Mouse (Mus musculus) skeletal muscle tissue, adult 2 months (tissue): ENCODE data around the gene Hnrnpr.

Experiments
- DNase-seq: peaks from one replicate; pipeline ENCODE4 v3.0.0-alpha.2; 2012; ENCODE audit warnings: low read depth, low spot score

Hnrnpr gene

DNA sequence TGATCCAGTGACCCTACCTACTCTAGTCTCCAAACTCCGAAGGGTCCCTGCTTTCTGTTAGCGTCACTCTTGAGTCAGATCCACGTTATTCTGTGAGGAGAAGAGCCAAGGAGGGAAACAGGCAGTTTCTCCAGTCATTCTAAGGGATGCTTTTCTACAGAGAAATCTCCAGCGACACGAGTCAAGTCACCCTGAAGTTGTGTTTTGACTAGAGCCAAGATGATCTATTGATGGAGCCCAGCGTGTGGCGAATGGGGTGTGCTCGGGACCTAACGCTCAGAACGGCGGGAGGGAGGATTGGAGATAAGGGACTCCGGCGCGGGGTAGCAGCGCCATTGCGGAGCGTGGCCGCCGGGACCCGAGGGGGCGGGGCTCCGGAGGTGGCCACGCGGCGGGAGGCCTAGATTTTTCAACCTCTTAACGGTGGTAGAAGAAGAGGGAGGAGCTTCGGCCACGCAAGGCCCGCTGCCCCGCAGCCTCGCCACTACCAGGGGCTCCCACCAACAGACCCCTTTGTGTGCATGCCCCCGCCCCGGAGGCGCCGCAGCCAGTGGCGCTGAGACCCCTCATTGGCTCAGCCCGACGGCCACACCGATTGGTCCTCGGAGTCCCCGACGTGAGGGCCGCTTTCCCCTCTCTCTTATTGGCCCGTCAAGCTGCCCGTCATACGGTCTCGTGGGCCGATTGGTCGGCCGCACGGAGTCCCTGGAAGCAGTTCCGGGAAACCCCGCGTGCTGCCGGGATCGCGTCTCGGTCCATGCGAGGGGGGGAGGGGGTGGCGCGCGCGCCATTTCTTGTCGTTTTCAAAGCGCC is at the start of gene Hnrnpr:
Hnrnpr (plus strand) TSS at position 714 of the 813 bp plus-strand sequence.
- DNase-seq: peak; percentile 98

DNA sequence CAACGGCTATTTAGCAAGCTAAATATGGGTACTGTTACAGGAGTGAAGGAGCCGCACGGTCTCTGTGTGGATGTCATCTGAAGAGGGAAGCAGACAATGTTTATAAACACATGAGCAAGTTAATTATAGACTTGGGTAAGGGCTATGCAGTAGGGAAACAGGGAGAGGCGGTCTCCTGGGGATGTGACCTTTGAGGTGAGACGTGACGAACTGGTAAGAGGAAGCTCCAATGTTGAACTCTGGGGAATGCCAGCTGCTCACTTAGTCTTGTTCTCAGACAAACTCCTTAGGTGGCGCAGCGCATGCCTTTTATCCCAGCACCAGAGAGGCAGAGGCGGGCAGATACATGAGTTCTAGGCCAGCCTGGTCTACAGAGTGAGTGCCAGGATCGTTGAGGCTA is 48.8 kb upstream of the Hnrnpr start:
- peak; percentile 78 for DNase-seq

DNA sequence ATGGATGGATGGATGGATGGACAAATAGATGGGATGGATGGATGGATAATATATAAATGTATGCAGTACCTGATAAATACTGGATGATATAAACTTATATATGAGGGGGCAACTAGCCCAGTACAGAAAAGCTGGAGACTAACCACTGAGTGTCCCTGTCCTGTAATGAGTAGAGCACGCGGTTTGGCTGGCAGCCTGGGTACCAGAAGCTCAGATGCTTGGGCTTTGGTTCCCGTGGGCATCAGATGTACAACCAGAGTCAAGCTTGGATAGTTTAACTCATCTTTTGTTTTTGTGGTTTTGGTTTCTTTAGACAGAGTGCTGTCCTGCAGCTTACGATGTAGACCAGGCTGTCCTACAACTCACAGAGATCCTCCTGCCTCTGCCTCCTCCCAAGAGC is 47.2 kb upstream of the Hnrnpr start:
- DNase-seq: no peak

DNA sequence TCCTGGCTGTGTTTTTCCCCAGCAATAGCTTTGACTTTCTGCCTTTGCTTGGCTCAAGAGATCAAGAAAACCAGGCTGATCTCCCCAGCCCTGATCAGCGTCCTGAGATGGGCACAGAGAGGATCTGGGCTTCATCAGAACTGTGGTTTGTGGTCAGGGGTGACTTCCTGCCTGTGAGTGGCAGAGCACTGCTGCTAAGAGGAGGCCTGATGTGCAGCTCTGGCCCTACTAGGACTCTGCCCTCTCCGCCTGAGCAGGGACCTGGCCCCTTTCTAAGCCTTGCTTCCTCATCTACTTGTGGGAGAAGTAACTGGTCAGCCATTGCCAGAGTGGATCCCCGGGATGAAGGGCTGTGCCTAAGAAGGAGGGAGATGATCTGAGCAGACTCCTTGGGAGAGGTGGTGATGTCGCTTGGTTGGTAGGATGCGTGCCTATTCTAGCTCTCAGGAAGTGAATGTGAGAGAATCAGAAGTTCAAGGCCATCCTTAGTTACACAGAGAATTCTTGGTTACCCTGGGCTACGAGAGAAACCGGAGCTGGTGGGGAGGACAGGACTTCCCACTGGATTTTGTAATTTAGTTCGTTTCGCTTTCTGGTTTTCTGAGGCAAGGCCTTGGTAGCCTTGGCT is 43.9 kb upstream of the Hnrnpr start:
- no peak for DNase-seq

DNA sequence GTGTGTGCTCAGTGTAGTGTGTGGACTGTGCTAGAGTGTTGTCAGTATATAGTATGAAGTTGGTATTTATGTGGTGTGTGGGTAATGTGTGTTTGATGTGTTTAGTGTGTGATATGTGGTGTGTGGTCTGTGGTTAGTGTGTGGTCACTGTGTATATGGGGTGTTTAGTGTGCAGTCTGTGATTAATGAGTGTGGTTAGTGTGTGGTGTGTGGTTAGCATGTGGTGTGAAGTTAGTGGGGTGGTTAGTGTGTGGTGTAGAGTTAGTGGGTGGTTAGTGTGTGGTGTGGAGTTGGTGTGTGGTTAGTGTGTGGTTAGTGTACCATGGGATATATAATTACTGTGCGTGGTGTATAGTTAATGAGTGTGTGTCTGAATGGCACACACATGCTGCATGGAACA is 41.8 kb upstream of the Hnrnpr start:
- no peak for DNase-seq

DNA sequence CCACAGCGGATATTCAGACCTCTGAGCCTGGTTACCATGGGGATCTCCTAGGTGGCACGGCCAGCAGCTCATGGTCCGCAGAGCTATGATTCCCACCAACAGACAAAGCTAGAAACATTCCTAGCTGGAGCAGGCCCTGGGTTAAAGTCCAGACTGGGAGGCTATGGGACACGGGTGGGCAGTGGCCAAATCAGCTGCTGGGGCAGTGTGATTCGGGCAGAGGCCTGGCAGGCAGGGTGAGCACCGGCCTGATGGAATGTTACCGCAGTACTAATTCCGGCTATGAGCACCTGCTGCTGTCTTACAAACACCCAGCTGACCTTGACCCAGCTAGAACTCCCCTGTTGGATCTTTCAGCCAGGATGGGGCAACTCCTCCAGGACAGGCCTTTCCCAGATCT is 40.1 kb upstream of the Hnrnpr start:
- no peak for DNase-seq

DNA sequence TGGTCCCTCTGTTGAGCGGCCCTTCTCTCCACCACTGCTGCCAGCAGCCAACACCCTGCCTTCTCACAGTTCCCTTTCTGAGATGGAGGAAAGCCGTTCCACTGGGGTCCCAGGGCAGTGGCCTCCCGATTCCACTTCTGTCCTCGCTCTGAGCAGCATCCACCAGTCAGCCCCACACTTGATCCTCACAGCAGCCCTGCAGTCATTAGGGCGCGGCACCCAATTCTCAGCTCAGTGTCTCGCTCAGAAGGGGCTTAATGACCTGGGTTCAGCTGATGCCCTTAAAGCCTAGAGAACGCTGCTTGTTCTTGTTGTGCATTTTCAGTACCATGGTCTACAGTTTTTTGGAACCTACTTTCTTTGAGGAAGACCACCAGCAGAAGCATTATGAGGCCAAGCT is 29.6 kb upstream of the Hnrnpr start:
- no peak for DNase-seq

DNA sequence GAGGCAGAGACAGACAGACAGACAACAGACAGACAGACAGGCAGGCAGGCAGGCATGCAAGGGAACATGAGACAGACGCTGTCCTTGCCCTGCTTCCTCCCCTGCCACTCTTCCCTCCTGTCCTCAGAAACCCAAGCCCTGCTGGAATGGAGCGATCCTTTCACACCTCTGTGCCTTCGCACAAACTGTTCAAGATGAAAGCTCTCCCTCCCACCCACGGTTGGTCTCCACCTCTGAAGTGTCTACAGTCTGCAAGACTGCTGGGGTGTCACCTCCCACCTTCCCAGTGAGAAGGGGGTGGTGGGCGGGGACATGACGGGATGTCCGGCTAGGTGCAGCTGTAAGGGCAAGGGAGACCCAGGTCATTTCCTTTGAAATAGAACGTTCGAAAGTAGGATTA is 29.1 kb upstream of the Hnrnpr start:
- peak; percentile 68 for DNase-seq

DNA sequence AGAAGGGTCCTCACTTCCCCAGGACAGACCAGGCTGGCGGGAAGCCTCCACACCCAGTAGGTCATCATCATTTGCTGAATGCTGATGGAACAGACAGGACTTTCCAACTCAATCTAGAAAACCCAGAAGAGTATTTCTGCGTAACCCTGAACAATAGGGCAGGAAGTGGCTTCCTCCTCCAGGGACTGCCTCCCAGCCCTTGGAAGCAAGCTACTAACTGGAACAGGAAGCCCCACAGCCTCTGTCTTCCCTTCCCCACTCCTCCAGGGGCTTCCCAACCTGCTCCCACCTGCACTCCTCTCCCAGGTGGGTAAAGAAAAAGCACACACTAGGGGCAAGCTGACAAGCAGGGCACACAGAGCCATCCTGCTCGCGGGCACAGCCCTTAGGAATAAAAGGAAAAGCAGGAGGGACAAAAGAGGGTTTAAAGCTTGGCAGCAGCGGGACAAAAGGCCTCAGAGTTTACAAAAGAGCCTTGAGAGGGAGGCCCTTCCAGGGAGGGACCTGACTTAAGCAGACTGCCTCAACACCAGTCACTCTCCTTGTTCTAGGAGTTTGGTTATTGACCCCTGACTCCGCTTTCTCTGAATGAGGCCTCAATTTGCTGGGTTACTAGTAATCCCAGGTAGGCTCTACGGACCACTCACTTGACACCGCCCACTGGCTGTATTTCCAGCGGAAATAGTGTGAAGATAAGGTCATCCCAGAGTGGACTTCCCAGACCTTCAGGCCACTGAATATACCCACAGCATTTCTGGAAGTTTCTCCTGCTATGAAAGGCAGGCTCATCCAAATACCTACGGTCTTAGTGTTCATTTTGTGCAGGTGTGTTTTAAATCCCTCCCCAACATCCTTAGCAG is 27.9 kb upstream of the Hnrnpr start:
- DNase-seq: no peak

DNA sequence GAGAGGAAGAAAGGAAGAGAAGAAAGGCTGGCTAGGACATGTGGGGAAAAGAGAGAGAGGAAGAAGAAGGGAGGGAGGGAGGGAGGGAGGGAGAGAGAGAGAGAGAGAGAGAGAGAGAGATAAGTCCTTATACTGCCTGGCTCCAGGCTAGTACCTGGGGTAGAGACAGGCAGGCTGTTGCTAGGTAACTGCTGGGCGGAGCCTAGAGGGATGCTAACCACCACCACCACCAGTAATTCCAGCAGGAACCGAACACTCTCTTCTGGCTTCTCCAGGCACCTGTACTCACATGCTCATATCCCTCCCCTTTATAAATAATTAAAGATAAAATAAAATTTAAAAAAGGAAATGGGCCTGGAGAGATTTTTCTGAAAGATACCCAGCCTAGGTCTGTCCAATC is 27.0 kb upstream of the Hnrnpr start:
- no peak for DNase-seq

DNA sequence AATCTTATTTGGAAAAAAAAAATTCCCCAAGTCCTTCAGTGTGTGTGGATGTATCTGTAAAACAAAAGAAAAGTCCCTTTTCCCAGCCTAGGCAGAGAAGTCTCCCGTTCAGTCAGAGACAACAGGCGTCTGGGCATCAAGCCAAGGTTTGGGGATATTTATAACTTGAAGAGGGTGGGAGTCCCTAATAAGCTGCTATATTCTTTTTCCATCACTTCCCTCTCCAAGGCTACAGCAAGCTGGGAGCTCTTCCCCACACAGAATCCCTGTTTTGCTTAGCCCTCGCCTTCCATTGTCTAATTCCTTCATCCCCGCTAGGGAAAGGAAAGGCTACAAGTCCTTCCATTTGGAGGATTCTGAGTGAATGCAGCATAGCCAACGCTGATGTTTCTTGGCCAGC is 26.3 kb upstream of the Hnrnpr start, which contains the start of gene Zfp46:
Zfp46 (plus strand) TSS at position 229 of the 400 bp plus-strand sequence.
- DNase-seq: peak; percentile 88

DNA sequence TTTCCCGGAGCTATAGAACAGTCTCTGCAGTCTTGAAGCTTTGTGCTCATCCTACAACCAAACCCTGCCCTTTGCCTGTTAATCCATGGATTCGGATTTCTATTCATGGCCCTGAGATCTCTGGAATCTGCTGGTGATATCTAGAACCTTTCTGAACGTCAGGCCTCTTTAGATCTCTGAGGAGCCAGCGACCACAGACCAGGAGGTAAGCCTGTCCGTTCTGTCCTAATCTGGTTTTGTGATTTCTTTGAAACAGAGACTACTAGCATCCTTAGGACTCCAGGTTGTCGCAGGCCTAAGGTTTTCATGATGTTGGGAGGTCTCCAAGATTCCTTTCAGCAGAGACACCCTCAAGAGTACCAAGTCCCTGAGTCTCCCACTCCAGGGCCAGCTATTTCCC is 25.9 kb upstream of the Hnrnpr start:
- DNase-seq: no peak

DNA sequence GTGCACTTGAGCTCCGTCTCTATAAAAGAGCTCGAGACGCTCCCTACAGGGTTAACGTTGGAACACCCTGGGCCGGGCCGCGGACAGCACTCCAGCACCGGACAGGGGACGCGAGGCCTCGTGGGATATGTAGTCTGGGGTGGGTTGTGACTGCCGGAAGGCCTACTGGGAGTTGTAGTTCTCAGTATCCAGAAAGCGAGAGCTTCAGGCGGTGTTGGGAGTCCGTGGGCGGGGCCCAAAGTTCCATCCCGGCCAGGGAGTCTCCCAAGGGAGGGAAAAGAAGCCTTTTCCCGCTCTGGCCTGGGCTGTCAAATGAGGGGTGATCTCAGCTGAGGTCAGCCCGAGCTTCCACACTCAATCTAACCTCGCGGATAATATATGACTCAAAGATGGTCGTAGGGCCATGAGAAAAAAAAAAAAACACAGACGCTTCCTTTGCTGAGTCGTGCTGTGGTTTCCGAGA is 25.4 kb upstream of the Hnrnpr start:
- peak; percentile 96 for DNase-seq

DNA sequence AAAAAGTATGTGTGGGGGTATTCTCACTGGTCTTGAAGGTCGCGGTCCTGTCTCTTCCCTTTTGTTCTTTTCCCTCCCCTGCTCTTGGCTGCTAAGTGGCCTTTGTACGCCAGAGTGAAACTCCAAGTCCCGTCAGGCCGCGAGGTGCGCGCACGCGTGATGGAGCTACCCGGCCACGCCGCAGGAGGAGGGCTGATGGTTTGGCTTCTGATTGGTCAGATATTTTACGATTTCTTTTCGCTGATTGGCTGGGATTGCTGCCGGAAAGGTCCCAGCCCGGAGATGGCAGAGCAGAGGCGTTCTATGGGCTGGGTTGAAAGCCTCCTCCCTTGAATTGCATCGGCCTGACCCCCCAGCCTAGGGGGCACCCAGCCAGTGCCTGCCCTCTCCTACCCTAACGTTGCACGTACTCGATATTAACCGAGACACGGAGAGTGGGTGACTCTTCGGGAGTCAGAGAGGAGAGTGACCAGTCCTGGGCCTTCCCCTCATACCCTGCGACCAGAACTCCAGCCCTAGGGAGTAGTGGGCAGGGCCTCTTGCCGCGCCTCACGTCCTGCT is 24.9 kb upstream of the Hnrnpr start:
- DNase-seq: peak; percentile 96

DNA sequence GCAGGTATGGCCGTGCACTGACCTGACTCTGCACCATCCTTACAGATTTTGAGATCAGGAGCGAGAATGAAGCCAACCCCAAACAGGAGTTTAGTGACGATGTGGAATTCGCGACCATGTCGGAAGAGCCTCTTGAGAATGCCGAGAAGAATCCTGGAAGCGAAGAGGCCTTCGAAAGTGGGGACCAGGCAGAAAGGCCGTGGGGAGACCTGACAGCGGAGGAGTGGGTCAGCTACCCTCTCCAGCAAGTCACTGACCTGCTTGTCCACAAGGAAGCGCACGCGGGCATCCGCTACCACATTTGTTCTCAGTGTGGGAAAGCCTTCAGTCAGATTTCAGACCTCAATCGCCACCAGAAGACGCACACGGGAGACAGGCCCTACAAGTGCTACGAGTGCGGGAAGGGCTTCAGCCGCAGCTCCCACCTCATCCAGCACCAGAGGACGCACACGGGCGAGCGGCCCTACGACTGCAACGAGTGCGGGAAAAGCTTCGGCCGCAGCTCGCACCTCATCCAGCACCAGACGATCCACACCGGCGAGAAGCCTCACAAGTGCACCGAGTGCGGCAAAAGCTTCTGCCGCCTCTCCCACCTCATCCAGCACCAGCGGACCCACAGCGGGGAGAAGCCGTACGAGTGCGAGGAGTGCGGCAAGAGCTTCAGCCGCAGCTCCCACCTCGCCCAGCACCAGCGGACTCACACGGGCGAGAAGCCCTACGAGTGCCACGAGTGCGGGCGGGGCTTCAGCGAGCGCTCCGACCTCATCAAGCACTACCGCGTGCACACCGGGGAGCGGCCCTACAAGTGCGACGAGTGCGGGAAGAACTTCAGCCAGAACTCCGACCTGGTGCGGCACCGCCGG is 20.6 kb upstream of the Hnrnpr start:
- no peak for DNase-seq

DNA sequence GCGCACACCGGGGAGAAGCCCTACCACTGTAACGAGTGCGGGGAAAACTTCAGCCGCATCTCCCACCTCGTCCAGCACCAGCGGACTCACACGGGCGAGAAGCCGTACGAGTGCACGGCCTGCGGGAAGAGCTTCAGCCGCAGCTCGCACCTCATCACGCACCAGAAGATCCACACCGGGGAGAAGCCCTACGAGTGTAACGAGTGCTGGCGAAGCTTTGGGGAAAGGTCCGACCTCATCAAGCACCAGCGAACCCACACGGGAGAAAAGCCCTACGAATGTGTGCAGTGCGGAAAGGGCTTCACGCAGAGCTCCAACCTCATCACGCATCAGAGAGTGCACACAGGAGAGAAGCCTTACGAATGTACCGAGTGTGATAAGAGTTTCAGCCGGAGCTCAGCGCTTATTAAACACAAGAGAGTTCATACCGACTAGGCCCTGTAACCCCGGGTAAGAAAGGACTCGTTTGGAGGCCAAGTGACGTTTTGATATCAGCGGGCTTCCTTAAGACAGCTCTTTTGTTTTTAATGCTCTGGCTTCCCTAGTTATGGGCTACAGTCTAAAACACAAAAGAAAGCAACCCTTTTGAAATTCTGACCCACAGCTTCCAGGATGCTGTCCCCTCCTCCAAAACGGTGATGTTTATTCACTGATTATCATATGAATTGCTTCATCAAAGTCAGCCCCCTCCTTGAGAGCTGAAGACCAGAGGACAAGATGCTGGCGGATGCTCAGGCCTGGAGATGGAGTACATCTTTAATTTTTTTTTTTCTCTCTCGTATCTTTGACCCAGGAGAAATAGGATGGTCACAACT is 19.8 kb upstream of the Hnrnpr start:
- no peak for DNase-seq

DNA sequence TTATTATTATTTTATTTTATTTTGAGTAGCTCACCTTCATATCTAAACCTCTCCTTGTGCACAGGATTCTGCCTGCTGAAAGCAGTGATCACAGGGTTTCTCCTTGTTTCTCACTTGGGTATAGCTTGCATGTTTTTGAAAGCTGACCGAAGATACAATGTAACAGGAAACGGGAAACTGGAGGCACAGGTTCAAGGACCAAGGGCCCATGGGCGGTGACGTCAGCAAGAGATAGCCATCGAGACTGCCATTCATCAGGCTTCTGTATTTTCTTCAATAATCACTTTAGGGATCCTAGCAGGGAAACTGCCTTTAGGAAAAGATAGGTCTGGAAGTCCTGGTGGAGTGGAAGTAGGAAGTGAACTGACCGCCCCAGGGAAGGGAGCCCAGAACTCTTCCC is 19.1 kb upstream of the Hnrnpr start:
- DNase-seq: no peak

DNA sequence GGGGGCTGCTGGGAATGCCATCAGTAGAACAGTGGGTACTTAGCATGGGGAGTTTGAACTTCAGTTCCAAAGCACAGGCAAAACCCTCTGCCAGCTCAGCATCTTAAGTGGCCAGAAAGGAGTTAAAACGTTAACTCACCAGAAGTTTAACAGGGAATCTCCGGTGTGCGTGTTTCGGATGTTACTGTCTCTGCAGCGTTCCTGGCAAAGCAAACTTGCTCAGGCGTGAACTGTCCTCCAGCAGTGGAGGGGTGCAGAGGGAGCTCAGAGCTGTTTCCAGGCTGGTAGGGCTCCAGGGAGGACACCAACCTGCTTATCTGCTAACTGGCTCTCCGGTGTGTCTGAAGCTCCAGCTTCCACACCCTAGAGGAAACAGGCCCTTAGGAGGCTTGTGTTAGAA is 14.8 kb upstream of the Hnrnpr start:
- no peak for DNase-seq

DNA sequence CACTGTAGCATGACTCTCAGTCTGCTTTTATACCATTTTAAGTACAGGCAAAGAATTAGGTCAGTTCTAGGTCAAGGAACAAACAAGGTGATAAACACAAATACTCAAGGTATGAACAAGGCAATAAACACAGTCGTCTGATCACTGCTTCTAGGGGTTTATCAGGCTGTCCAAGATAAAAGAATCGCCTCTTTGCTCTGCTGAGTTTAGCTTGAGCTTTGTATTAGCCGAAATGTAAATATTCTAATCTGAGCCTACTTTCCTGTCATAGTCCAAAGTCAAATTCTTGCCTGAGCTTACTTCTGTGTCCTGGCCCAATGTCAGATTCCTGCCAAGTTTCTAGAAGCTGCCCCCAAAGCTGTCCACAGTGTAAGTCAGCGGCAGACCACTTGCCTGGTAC is 8.3 kb upstream of the Hnrnpr start:
- no peak for DNase-seq

DNA sequence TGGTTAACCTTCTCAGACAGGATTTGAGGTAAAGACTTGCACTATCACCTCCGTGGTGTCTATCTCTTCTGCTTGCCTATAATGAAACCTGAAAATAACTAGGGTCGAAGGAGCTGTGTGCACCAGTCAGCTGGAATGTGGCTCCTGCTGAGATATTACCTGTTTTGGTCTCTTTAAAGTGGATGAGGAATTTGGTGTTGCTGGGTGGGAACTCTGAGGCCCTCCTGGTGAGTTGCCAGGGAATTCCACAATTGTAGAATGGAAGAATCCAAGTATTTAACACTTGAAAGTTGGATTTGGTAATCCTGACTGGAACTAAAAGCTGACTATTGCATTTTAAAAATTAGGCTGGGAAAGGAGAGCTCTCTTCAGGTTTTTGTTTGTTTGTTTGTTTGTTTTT is 6.6 kb upstream of the Hnrnpr start:
- DNase-seq: no peak
